Mouse (Mus musculus): ENCODE data around the gene Faap20.

DNA sequence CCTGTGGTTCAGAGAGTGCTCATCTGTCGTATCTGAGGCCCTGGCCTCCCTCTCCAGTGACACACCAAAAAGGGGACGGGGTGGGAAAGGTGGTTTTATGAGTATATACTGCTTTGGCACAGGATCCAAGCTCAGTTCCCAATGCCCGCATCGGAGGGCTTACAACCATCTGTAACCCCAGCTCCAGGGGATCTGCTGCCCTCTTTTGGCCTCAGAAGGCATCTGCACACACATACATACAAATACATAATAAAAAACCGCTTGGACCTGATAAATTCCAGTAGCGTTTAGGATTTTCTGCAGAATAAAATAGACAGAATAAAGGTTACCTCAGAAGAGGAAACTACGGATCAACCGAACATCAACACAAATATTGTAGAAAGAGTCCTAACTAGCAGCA lies 29.5 kb downstream of the Faap20 start:
- TF ChIP-seq REST (IDR thresholded peaks at IDR 0.05; ENCODE audit: insufficient read depth, insufficient read length) (no peak), E2F4 (IDR thresholded peaks at IDR 0.05; ENCODE audit: insufficient read depth) (no peak), USF1 (IDR thresholded peaks at IDR 0.05; ENCODE audit: low read depth) (no peak), CEBPB (IDR thresholded peaks at IDR 0.05; ENCODE audit: insufficient read depth, poor library complexity, severe bottlenecking) (no peak)

Measured in myocyte (in vitro differentiated cells).